Mouse (Mus musculus) midbrain, postnatal 0 days (tissue): ENCODE results near the gene Tacc3. TPM values are rescaled to one million over a fixed set of nuclear protein-coding genes. Genes with fewer than 3 reads are reported as not detected.

Source experiments
- ATAC-seq: fragments of 200-750 bp; cut with Nextera tagmentation; 2 replicates; pipeline ENCODE4 v1.8.0; 2017; ENCODE audit warnings: moderate number of reproducible peaks, mild to moderate bottlenecking, moderate TSS enrichment, moderate library complexity; ENCODE audit not compliant: low FRiP score
- DNase-seq: peaks from one replicate; pipeline ENCODE4 v3.0.0-alpha.2; 2015; ENCODE audit warnings: low spot score
- H3K27ac ChIP-seq: fragments of 300-500 bp; sonication (generic); 2 replicates; pipeline ENCODE4 v1.5.1; 2014; ENCODE audit warnings: low read depth, mild to moderate bottlenecking, low read length, mixed read lengths
- H3K27me3 ChIP-seq: fragments of 300-500 bp; sonication (generic); 2 replicates; pipeline ENCODE4 v1.6.1; 2014; ENCODE audit warnings: low read length, control low read depth, mixed read lengths; ENCODE audit not compliant: insufficient read depth
- H3K36me3 ChIP-seq: fragments of 300-500 bp; sonication (generic); 2 replicates; pipeline ENCODE4 v1.6.1; 2014; ENCODE audit warnings: low read length, control low read depth, mixed read lengths; ENCODE audit not compliant: insufficient read depth
- H3K4me1 ChIP-seq: fragments of 300-500 bp; sonication (generic); 2 replicates; pipeline ENCODE4 v1.6.1; 2014; ENCODE audit warnings: mild to moderate bottlenecking, control low read depth, antibody characterized with exemption, low read length, mixed read lengths; ENCODE audit not compliant: insufficient read depth
- H3K4me2 ChIP-seq: fragments of 300-500 bp; sonication (generic); 2 replicates; pipeline ENCODE4 v1.6.1; 2014; ENCODE audit warnings: low read depth, mild to moderate bottlenecking, low read length, mixed read lengths; ENCODE audit not compliant: poor library complexity, severe bottlenecking
- H3K4me3 ChIP-seq: fragments of 300-500 bp; sonication (generic); 2 replicates; pipeline ENCODE4 v1.5.1; 2014; ENCODE audit warnings: low read depth, mild to moderate bottlenecking, low read length, moderate library complexity
- H3K9ac ChIP-seq: fragments of 300-500 bp; sonication (generic); replicated peaks from 2 replicates; pipeline ENCODE4 v1.6.1; 2014; ENCODE audit warnings: mild to moderate bottlenecking, low read length, moderate library complexity, mixed read lengths; ENCODE audit not compliant: poor library complexity, severe bottlenecking
- H3K9me3 ChIP-seq: fragments of 300-500 bp; sonication (generic); 2 replicates; pipeline ENCODE4 v1.6.1; 2016; ENCODE audit warnings: low read length, control low read depth
- CTCF ChIP-seq: IDR thresholded peaks from 2 replicates; pipeline ENCODE4 v1.5.1; 2016; ENCODE audit warnings: antibody characterized with exemption, mild to moderate bottlenecking
- WGBS: fragments of 180-500 bp; shearing (Covaris S2); extraction: QIAGEN DNeasy Blood & Tissue Kit; methylation state at CpG from one replicate; pipeline ENCODE4 v1.1.7; 2014; 5-methylcytosine and 5-hydroxymethylcytosine counted together
- polyA plus RNA-seq: library from polyadenylated mRNA; unstranded; fragments of >200 nt; fragmentation: Nextera tagmentation; extraction: Ambion mirVana; gene quantifications from 2 replicates; pipeline ENCODE4 v1.2.1, GENCODE M21; 2015
- total RNA-seq: library from RNA; depleted of rRNA; stranded (reverse); fragments of >200 nt; gene quantifications from 2 replicates; pipeline ENCODE4 v1.2.3, GENCODE M21; 2014

Gene Tacc3
- total and polyA plus RNA-seq, 2 experiments from 2014 or later = 17.4 to 18.7 TPM

DNA sequence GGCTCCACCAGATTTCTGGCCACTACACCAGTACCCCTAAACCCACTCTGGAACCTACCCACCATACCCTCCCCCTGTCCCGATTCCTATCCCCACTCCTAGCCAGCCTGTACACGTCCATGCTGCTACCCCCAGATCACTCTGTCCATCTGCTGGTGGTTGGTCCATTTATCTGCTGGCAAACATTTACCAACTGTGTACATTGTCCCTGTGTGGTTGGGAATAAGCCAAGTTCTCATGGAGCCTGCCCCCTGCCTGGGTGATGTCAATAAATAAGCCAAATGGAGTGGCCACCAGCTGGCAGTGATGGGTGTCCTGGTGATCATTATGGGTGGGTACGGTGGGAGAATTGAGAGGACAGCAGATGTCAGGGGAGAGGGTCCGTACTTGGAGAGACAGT lies 29.2 kb downstream of the Tacc3 start:
- no peak for TF ChIP-seq CTCF
- peaks cover 3% of the 10 kb centered on the region for H3K27me3 ChIP-seq
- DNase-seq (no peak), ATAC-seq (no peak)
- 77% methylated on average over 4 of the region's 4 CpGs for WGBS
- no peaks in the 10 kb centered on the region for H3K9me3 ChIP-seq
- H3K27ac ChIP-seq = no peak overlapping the region
- H3K4me1 ChIP-seq = no peaks in the 10 kb centered on the region; the same call in 1 of the 2 replicates
- H3K4me3 ChIP-seq = no peak overlapping the region
- H3K4me2 ChIP-seq = no peak overlapping the region
- no peaks in the 10 kb centered on the region for H3K36me3 ChIP-seq
- no peak overlapping the region for H3K9ac ChIP-seq

DNA sequence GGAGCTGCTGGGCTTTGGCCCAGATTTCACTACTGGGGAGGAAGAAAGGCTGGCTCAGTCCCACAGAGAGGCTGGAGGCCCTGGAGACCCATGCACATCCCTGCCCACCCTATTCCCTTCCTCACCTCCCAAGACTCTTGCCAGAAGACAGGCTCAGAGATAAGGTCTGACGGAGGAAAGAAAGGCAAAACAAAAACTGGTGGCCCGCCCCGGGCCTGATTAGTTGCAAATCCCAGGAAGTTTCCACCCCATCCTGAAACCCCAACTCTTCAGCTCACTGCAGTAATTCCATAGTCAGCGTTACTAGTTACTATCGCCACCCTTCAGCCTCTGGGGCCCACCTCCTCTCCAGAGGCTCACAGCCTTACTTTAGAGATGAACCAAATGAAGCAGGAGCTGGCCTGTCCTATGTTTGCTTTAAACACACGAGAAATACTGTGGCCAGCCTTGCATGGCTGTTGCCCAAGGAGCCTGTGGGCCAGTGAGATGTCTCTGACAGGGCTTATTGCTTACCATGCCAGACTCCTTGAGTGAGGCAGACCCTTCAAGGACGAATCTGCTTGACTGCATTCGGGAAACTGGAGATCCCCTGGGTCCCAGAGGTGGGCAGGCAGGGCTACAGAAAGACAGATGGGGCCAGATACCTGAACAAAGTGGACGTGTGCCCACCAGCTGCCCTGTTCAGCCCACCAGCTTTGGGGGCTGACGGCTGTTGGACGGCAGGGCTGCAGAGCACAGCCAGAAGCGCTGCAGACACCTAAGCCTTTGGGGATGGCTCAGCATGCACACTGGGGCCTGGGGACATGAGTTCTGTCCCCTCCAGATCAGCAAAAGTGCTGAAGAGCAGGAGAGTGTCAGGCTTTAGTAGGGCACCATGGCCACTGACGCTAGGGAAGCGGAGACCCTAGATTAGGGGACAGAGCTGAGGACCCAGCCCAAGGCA lies 30.6 kb downstream of the Tacc3 start:
- DNase-seq = no peak
- 38% methylated on average over 14 of the region's 14 CpGs for WGBS
- Histone ChIP-seq H3K27me3 (peaks cover 8% of the 10 kb centered on the region), H3K36me3 (no peaks in the 10 kb centered on the region), H3K4me2 (no peak overlapping the region), H3K4me3 (no peak overlapping the region), H3K9me3 (no peaks in the 10 kb centered on the region), H3K27ac (0 out of 2 replicates have a peak overlapping the region, but pooled peaks have one; percentile 18), H3K9ac (peak overlapping the region; percentile 5; the same call in 1 of the 2 replicates), H3K4me1 (no peaks in the 10 kb centered on the region; the same call in 1 of the 2 replicates)
- ATAC-seq = no peak
- no peak for TF ChIP-seq CTCF

DNA sequence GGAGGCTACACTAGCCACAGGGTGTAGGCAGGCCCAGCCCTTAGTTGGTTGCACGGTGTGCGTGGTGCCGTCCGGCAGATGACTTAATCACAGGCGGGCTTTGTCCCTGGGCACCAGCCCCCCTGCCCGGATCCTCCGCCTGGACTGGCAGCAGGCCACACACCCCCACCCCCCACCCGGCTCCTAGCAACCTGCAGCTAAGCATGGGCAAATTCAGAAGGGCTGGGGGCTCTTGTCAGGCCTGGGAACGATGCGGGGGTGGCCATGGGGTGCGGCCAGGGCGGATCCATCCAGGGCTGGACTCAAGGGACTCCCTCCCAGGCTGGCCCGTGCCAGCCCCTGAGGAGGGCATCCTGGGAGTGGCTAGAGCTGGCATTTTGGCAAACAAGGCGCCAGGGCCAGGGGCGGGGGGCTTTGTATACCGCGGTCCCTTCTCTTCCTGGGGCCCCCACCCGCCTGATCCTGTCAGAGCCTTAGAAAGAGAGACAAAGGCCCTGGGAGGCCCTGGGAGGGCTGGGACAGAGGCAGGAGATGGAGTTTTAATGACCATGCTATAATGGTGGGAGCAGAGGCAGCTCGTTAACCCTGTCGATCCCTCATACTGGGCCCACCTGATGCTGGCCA lies 31.4 kb downstream of the Tacc3 start:
- H3K4me2 ChIP-seq = no peak overlapping the region
- H3K27ac ChIP-seq = 0 out of 2 replicates have a peak overlapping the region, but pooled peaks have one; percentile 18
- TF ChIP-seq CTCF = no peak
- DNase-seq (peak; percentile 85), ATAC-seq (peak; percentile 86)
- H3K9ac ChIP-seq = peak overlapping the region; percentile 5; the same call in 1 of the 2 replicates
- peaks cover 14% of the 10 kb centered on the region for H3K27me3 ChIP-seq
- H3K9me3 ChIP-seq = no peaks in the 10 kb centered on the region
- 22% methylated on average over 19 of the region's 20 CpGs for WGBS
- H3K4me3 ChIP-seq = no peak overlapping the region
- no peaks in the 10 kb centered on the region; the same call in 1 of the 2 replicates for H3K4me1 ChIP-seq
- no peaks in the 10 kb centered on the region for H3K36me3 ChIP-seq

DNA sequence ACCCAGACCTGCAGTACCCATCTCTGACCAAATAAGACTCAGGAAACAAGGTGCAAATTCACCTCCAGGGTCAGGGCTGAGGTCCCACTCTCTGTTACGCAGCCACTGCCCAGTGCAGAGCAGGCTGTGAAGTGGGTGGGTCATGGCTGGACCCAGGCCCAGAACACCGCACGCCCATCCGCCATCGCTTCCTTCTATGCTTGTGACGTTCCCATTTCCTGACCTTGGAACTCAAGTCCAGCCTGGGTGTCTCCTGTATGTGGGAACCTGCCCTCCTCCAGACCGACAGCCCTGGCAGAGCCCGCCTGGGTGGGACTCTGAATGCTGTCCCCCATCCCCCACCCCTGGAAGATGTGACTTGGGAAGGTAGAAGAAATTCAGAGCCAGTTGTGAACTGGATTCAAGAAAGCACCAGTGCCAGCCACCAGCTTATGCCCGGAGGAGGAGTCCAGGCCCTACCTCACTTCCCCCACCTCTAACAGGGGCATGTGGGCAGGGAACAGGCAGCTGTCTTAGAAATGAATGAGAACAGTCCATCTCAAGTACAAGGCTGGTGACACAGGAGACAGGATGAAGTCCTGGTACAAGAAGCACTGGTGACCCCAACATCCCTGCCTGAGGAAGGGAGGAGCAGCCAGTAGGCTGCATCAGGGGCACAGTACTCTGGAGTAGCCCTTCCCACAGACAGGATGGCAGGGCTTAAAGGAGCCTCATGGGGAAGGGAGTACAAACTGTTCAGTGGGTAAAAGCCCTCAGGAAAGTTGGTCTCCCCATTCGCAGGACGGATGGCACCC lies 32.1 kb downstream of the Tacc3 start:
- H3K27me3 ChIP-seq = peaks cover 14% of the 10 kb centered on the region
- no peak overlapping the region for H3K4me3 ChIP-seq
- H3K4me1 ChIP-seq = no peaks in the 10 kb centered on the region; the same call in 1 of the 2 replicates
- no peak overlapping the region for H3K27ac ChIP-seq
- no peaks in the 10 kb centered on the region for H3K9me3 ChIP-seq
- ATAC-seq (peak; percentile 25), DNase-seq (peak; percentile 43)
- no peaks in the 10 kb centered on the region for H3K36me3 ChIP-seq
- no peak for TF ChIP-seq CTCF
- 0 out of 2 replicates have a peak overlapping the region, but pooled peaks have one; percentile 5 for H3K9ac ChIP-seq
- H3K4me2 ChIP-seq = no peak overlapping the region
- WGBS = 75% methylated on average over 11 of the region's 11 CpGs

DNA sequence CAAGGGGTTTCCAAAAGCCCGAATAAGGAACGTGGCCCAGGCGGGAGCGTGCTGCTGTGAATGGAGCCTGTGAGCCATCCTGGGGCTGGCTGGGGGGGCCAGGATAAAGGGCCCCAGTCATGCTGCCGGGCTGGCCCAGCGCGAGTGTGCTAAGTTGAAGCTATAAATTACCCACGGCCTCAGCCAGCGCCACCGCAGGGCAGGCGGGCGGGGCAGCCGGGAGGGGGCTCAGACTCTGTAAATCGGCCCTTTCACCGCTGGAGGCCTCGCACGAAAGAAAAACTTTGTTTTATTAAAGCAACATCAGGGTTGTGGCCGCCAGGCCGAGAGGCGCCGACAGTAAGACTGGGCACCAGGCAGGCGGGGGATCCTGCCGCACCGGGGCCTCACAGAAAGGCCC lies 34.5 kb downstream of the Tacc3 start:
- Histone ChIP-seq H3K36me3 (no peaks in the 10 kb centered on the region), H3K9ac (no peak overlapping the region), H3K27ac (no peak overlapping the region), H3K27me3 (peaks cover 20% of the 10 kb centered on the region), H3K4me2 (no peak overlapping the region), H3K4me3 (no peak overlapping the region), H3K4me1 (no peaks in the 10 kb centered on the region; the same call in 1 of the 2 replicates), H3K9me3 (no peaks in the 10 kb centered on the region)
- DNase-seq (peak; percentile 51), ATAC-seq (no peak)
- no peak for TF ChIP-seq CTCF
- WGBS = 7% methylated on average over 24 of the region's 24 CpGs
